Mouse (Mus musculus) adrenal gland, adult 8-10 months (tissue): ENCODE data around the gene Fbxl3. TPM values are rescaled to one million over a fixed set of nuclear protein-coding genes. Genes with fewer than 3 reads are reported as not detected.

ENCODE experiments used
- DNase-seq: peaks from one replicate; pipeline ENCODE4 v3.0.0; 2022
- total RNA-seq, 4 experiments: library from RNA; stranded (reverse); gene quantifications; 2 replicates each; pipeline ENCODE4 v1.2.4; 2022

The Fbxl3 gene
- total RNA-seq, 4 experiments from 2014 or later: 60.2 to 93.4 (median 85.3) TPM

GRCm38 (mm10) chr14:103037016-103037415, 62.4 kb downstream of the Fbxl3 start:
- DNase-seq: no peak

GRCm38 (mm10) chr14:103034076-103034475, 65.3 kb downstream of the Fbxl3 start:
- DNase-seq: no peak

- DNase-seq: peak; percentile 45
Measured at GRCm38 (mm10) chr14:103033271-103033823, 66.0 kb downstream of the Fbxl3 start.

Other genes with a start within 250 kb of the Fbxl3 start
- gene Kctd12, start 116.9 kb downstream of the Fbxl3 start, total RNA-seq: 10 to 100 TPM; 26.3 to 37.8 (median 34.1) TPM
- gene Acod1, start 52.6 kb downstream of the Fbxl3 start, total RNA-seq: under 1 TPM in 1 of 4 experiments, not detected in 3; 0.20 TPM
- gene Cln5, start 29.4 kb downstream of the Fbxl3 start, total RNA-seq: 10 to 100 TPM; 25.5 to 36.2 (median 31.6) TPM
- 10 to 100 TPM; 50.9 to 96.3 (median 74.7) TPM for gene Mycbp2, start 247.2 kb upstream of the Fbxl3 start, total RNA-seq